17 mouse cellular contexts compared by ENCODE assay signal in the genomic region with DNA sequence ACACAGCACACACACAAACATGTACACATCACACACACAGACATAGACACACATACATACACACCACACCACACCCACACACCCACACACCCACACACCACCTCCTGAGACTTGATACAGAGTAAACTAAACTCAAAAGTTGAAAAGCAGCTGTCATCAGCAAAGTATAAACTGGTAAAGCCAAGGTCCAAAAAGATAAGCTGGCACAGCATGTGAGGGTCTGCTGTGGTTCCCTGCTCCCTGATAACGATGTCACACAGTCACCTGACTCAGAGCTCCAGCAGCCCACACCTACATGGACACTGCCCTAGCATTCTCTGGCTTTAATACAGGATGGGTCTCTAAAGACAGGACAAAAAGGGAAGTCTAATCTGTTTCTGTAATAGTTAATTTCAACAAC.
A peak's percentile ranks its signal among the peaks of the same experiment; 100 is the strongest.
DNase-seq lines count a peak whose midpoint lies in the region; ATAC-seq and TF ChIP-seq lines count a peak whose summit lies in the region.
"Had no signal": no experiment of that assay in that cellular context is flagged by ENCODE, and none has a peak within 500 bp of the region (broad histone marks: within the 10 kb centered on the region; RNA-seq: fewer than 3 reads in every experiment).

No protein-coding gene starts in this region.

- no peaks in the 10 kb centered on the region for H3K36me3 ChIP-seq in midbrain, embryonic 16.5 days (ENCODE audit: control insufficient read depth, insufficient read depth, low read length)
- no peaks in the 10 kb centered on the region for H3K36me3 ChIP-seq in midbrain, embryonic 15.5 days (replicated peaks)
- no peaks in the 10 kb centered on the region for H3K36me3 ChIP-seq in intestine, embryonic 15.5 days
- H3K36me3 ChIP-seq in liver, embryonic 15.5 days (replicated peaks), result no peaks in the 10 kb centered on the region
- H3K36me3 ChIP-seq in stomach, postnatal 0 days (ENCODE audit: control insufficient read depth, insufficient read depth, low read length), result no peaks in the 10 kb centered on the region
- H3K36me3 ChIP-seq: hindbrain, embryonic 13.5 days had no signal

- H3K9ac ChIP-seq in midbrain, embryonic 16.5 days (ENCODE audit: low read depth, low read length), result no peak overlapping the region
- H3K9ac ChIP-seq in midbrain, embryonic 15.5 days, result no peak overlapping the region
- H3K9ac ChIP-seq in intestine, embryonic 15.5 days, result no peak overlapping the region
- no peak overlapping the region for H3K9ac ChIP-seq in liver, embryonic 15.5 days
- H3K9ac ChIP-seq in stomach, postnatal 0 days (ENCODE audit: low read length), result no peak overlapping the region
- H3K9ac ChIP-seq: hindbrain, embryonic 13.5 days had no signal

- TF ChIP-seq CTCF in stomach, postnatal 0 days (IDR thresholded peaks at IDR 0.05; ENCODE audit: low read depth), result no peak

- H3K4me1 ChIP-seq in midbrain, embryonic 16.5 days (ENCODE audit: control insufficient read depth, insufficient read depth, low read length), result peaks cover 19% of the 10 kb centered on the region
- peaks cover 24% of the 10 kb centered on the region for H3K4me1 ChIP-seq in midbrain, embryonic 15.5 days
- peaks cover 4% of the 10 kb centered on the region; the same call in 1 of the 2 replicates for H3K4me1 ChIP-seq in intestine, embryonic 15.5 days (replicated peaks)
- no peaks in the 10 kb centered on the region for H3K4me1 ChIP-seq in liver, embryonic 15.5 days (replicated peaks)
- H3K4me1 ChIP-seq in stomach, postnatal 0 days (replicated peaks; ENCODE audit: control insufficient read depth, insufficient read depth), result no peaks in the 10 kb centered on the region

- no peaks in the 10 kb centered on the region for H3K9me3 ChIP-seq in midbrain, embryonic 16.5 days (replicated peaks; ENCODE audit: control insufficient read depth, low read length, poor library complexity, severe bottlenecking)
- H3K9me3 ChIP-seq in midbrain, embryonic 15.5 days, result no peaks in the 10 kb centered on the region
- no peaks in the 10 kb centered on the region for H3K9me3 ChIP-seq in intestine, embryonic 15.5 days
- no peaks in the 10 kb centered on the region for H3K9me3 ChIP-seq in liver, embryonic 15.5 days (replicated peaks)
- H3K9me3 ChIP-seq in stomach, postnatal 0 days (ENCODE audit: control insufficient read depth, low read length), result no peaks in the 10 kb centered on the region
- H3K9me3 ChIP-seq: hindbrain, embryonic 13.5 days had no signal

- DNase-seq in stomach, postnatal 0 days (ENCODE audit: low spot score), result peak; percentile 23
- no peak for DNase-seq in layer of hippocampus, adult 18-20 months (ENCODE audit: low spot score in 2 of 2)
- no peak for DNase-seq in frontal cortex, adult 2 months (ENCODE audit: extremely low spot score in 1 of 2, low spot score in 1 of 2)
- DNase-seq: adrenal gland, postnatal 25 days; cerebellum, postnatal 10 days; gastrocnemius, postnatal 25 days; kidney, adult 18-20 months; kidney, postnatal 4 days; right cerebral cortex, postnatal 25 days; thymus, postnatal 14 days had no signal

- H3K27ac ChIP-seq in midbrain, embryonic 16.5 days (ENCODE audit: low read length), result no peak overlapping the region
- no peak overlapping the region for H3K27ac ChIP-seq in midbrain, embryonic 15.5 days
- H3K27ac ChIP-seq in intestine, embryonic 15.5 days, result no peak overlapping the region
- H3K27ac ChIP-seq in liver, embryonic 15.5 days (replicated peaks), result no peak overlapping the region
- H3K27ac ChIP-seq in stomach, postnatal 0 days (replicated peaks), result no peak overlapping the region

- no peak overlapping the region for H3K4me3 ChIP-seq in midbrain, embryonic 16.5 days (ENCODE audit: low read depth, low read length)
- H3K4me3 ChIP-seq in midbrain, embryonic 15.5 days, result no peak overlapping the region
- no peak overlapping the region for H3K4me3 ChIP-seq in intestine, embryonic 15.5 days (replicated peaks)
- H3K4me3 ChIP-seq in liver, embryonic 15.5 days (replicated peaks), result no peak overlapping the region
- no peak overlapping the region for H3K4me3 ChIP-seq in stomach, postnatal 0 days (ENCODE audit: low read depth, low read length)
- H3K4me3 ChIP-seq: erythroblast, embryonic 14.5 days; hindbrain, embryonic 13.5 days had no signal

- H3K27me3 ChIP-seq in midbrain, embryonic 16.5 days (ENCODE audit: control insufficient read depth, insufficient read depth, low read depth, low read length), result no peaks in the 10 kb centered on the region
- H3K27me3 ChIP-seq in midbrain, embryonic 15.5 days (replicated peaks), result no peaks in the 10 kb centered on the region
- H3K27me3 ChIP-seq in intestine, embryonic 15.5 days (replicated peaks), result no peaks in the 10 kb centered on the region
- H3K27me3 ChIP-seq in liver, embryonic 15.5 days, result no peaks in the 10 kb centered on the region
- H3K27me3 ChIP-seq in stomach, postnatal 0 days (ENCODE audit: control insufficient read depth, insufficient read depth, low read length), result no peaks in the 10 kb centered on the region
- H3K27me3 ChIP-seq: hindbrain, embryonic 13.5 days had no signal

- no peak overlapping the region for H3K4me2 ChIP-seq in midbrain, embryonic 16.5 days (ENCODE audit: low read length)
- H3K4me2 ChIP-seq in midbrain, embryonic 15.5 days, result no peak overlapping the region
- H3K4me2 ChIP-seq in intestine, embryonic 15.5 days (replicated peaks), result no peak overlapping the region
- no peak overlapping the region for H3K4me2 ChIP-seq in liver, embryonic 15.5 days
- H3K4me2 ChIP-seq in stomach, postnatal 0 days (replicated peaks; ENCODE audit: low read depth), result no peak overlapping the region
- H3K4me2 ChIP-seq: hindbrain, embryonic 13.5 days; midbrain, embryonic 11.5 days had no signal

- 0 out of 2 replicates have a peak, but pooled peaks have one; percentile 39 for ATAC-seq in midbrain, embryonic 16.5 days
- ATAC-seq in midbrain, embryonic 15.5 days (replicated peaks), result no peak
- peak; percentile 92 for ATAC-seq in intestine, embryonic 15.5 days
- peak; percentile 37; the same call in 1 of the 2 replicates for ATAC-seq in liver, embryonic 15.5 days (ENCODE audit: insufficient read depth)
- ATAC-seq in stomach, postnatal 0 days (ENCODE audit: low FRiP score, low TSS enrichment), result peak; percentile 64

- no peak for TF ChIP-seq EP300 in stomach, postnatal 0 days (optimal IDR thresholded peaks at IDR 0.05)

- WGBS in midbrain, embryonic 16.5 days, result 73% methylated on average over 1 of the region's 1 CpGs
- 65% methylated on average over 1 of the region's 1 CpGs for WGBS in midbrain, embryonic 15.5 days
- 36% methylated on average over 1 of the region's 1 CpGs for WGBS in intestine, embryonic 15.5 days
- WGBS in liver, embryonic 15.5 days (ENCODE audit: insufficient replicate concordance), result 22% methylated on average over 1 of the region's 1 CpGs
- 67% methylated on average over 1 of the region's 1 CpGs for WGBS in stomach, postnatal 0 days
